Mouse (Mus musculus): ENCODE measurements at regions not wholly inside any gene's neighbourhood (a gene's known extent, or its start where the extent isn't known, plus 50 kb on each side); places are given as distances from the start of the nearest gene placed in this dataset.

DNA sequence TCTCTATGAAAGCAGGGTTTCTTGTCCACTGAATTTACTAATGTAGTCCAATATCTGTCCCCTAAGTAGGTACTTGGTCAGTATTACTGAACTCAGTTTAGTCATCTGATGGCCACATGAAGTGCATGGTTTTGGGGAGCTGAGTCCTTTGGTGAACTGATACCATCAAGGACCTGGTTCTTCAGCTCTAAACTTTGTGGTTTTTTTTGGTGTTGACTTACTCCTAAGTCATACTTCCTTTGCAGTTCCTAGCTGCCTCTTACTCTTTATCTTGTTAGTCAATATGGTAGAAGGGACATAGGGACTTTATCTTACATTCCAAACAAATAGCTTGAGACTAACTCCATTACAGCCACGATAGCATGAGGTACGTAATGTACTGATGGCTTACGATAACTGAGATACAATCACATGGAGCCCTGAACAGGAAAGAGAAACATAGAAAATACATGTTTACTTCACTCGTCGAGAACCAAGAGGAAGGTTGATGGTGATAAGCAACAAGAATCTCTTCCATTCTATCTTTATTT lies 51.4 kb upstream of the Tnfaip3 start:
- no peak for DNase-seq
